Mouse (Mus musculus) brain, embryonic 14.5 days (tissue): Measurements from ENCODE around the gene Zfp775.

Experiments used
- CTCF ChIP-seq: fragments of 200-500 bp; IDR thresholded peaks from 2 replicates; pipeline ENCODE4 v1.5.1; 2012; ENCODE audit warnings: inconsistent platforms, mild to moderate bottlenecking, moderate library complexity, borderline replicate concordance; ENCODE audit not compliant: insufficient read depth, insufficient read length; ENCODE audit errors: extremely low read depth
- POLR2A ChIP-seq: fragments of 200-500 bp; IDR thresholded peaks from 2 replicates; pipeline ENCODE4 v1.6.1; 2012; ENCODE audit warnings: mild to moderate bottlenecking, inconsistent platforms, borderline replicate concordance; ENCODE audit not compliant: poor library complexity, insufficient read depth, insufficient read length, severe bottlenecking; ENCODE audit errors: extremely low read depth

GRCm38 (mm10) chr6:48666159-48666586 lies 64.3 kb downstream of the Zfp775 start:
- TF ChIP-seq CTCF = no peak
- TF ChIP-seq POLR2A = no peak
